Mouse (Mus musculus) neural tube, embryonic 12.5 days (tissue): ENCODE measurements around the gene Rpl22l1. TPM values are rescaled to one million over a fixed set of nuclear protein-coding genes. Genes with fewer than 3 reads are reported as not detected.
"Not testable (repeated sequence)": the region's sequence is repeated elsewhere in the genome, so short reads cannot be mapped to it uniquely, and the experiment has no call there.

Experiments
- ATAC-seq: fragments of 200-750 bp; cut with Nextera tagmentation; 2 replicates; pipeline ENCODE4 v1.8.0; 2017; ENCODE audit warnings: low read depth, mild to moderate bottlenecking, moderate TSS enrichment, moderate library complexity; ENCODE audit not compliant: low FRiP score
- H3K27ac ChIP-seq: fragments of 300-500 bp; sonication (generic); 2 replicates; pipeline ENCODE4 v1.5.1; 2016
- H3K27me3 ChIP-seq: fragments of 300-500 bp; sonication (generic); replicated peaks from 2 replicates; pipeline ENCODE4 v1.6.1; 2016; ENCODE audit warnings: mild to moderate bottlenecking
- H3K36me3 ChIP-seq: fragments of 300-500 bp; sonication (generic); 2 replicates; pipeline ENCODE4 v1.6.1; 2016; ENCODE audit warnings: mild to moderate bottlenecking
- H3K4me1 ChIP-seq: fragments of 300-500 bp; sonication (generic); 2 replicates; pipeline ENCODE4 v1.6.1; 2016
- H3K4me2 ChIP-seq: fragments of 300-500 bp; sonication (generic); replicated peaks from 2 replicates; pipeline ENCODE4 v1.6.1; 2016; ENCODE audit warnings: mild to moderate bottlenecking
- H3K4me3 ChIP-seq: fragments of 300-500 bp; sonication (generic); 2 replicates; pipeline ENCODE4 v1.5.1; 2016
- H3K9ac ChIP-seq: fragments of 300-500 bp; sonication (generic); 2 replicates; pipeline ENCODE4 v1.6.1; 2016; ENCODE audit warnings: mild to moderate bottlenecking
- H3K9me3 ChIP-seq: fragments of 300-500 bp; sonication (generic); 2 replicates; pipeline ENCODE4 v1.6.1; 2016; ENCODE audit warnings: mild to moderate bottlenecking
- WGBS: fragments of 180-500 bp; shearing (Covaris S2); methylation state at CpG from one replicate; pipeline ENCODE4 v1.1.7; 2016; 5-methylcytosine and 5-hydroxymethylcytosine counted together
- polyA plus RNA-seq: library from polyadenylated mRNA; unstranded; fragments of >200 nt; fragmentation: Nextera tagmentation; extraction: Ambion mirVana; gene quantifications from 2 replicates; pipeline ENCODE4 v1.2.1, GENCODE M21; 2016

The Rpl22l1 gene
- polyA plus RNA-seq, 1 experiment from 2014 or later = 315 TPM

GRCm38 (mm10) chr3:28843231-28843630 is 38.0 kb downstream of the Rpl22l1 start:
- Histone ChIP-seq H3K27me3 (no peaks in the 10 kb centered on the region), H3K36me3 (no peaks in the 10 kb centered on the region), H3K4me2 (no peak overlapping the region), H3K4me1 (peaks cover 2% of the 10 kb centered on the region; the same call in 1 of the 2 replicates), H3K9ac (no peak overlapping the region), H3K4me3 (no peak overlapping the region), H3K9me3 (no peaks in the 10 kb centered on the region), H3K27ac (no peak overlapping the region)
- ATAC-seq = no peak
- WGBS = 18% methylated on average over 8 of the region's 8 CpGs

GRCm38 (mm10) chr3:28847115-28847514 is 41.9 kb downstream of the Rpl22l1 start:
- no peaks in the 10 kb centered on the region for H3K27me3 ChIP-seq
- no peak overlapping the region for H3K4me3 ChIP-seq
- H3K9me3 ChIP-seq = no peaks in the 10 kb centered on the region
- ATAC-seq = no peak
- no peak overlapping the region for H3K9ac ChIP-seq
- no peak overlapping the region for H3K4me2 ChIP-seq
- H3K36me3 ChIP-seq = no peaks in the 10 kb centered on the region
- H3K4me1 ChIP-seq = no peaks in the 10 kb centered on the region
- no peak overlapping the region for H3K27ac ChIP-seq

- H3K9ac ChIP-seq, H3K4me2 ChIP-seq, H3K27ac ChIP-seq, H3K27me3 ChIP-seq, H3K4me3 ChIP-seq, H3K4me1 ChIP-seq, ATAC-seq, H3K36me3 ChIP-seq, H3K9me3 ChIP-seq: not testable (repeated sequence)
- 86% methylated on average over 3 of the region's 3 CpGs for WGBS
Observed at GRCm38 (mm10) chr3:28852174-28852573, 46.9 kb downstream of the Rpl22l1 start.

Other genes with a start within 250 kb of the Rpl22l1 start
- 0.04 and 0.11 TPM in 2 replicates for gene Slc2a2, start 107.5 kb upstream of the Rpl22l1 start, polyA plus RNA-seq
- gene Eif5a2, start 24.2 kb upstream of the Rpl22l1 start, polyA plus RNA-seq = 11.7 and 13.9 TPM in 2 replicates
- gene Gm1527, start 87.2 kb downstream of the Rpl22l1 start, polyA plus RNA-seq = not detected in 2 replicates